Mouse (Mus musculus): ENCODE measurements around the gene Olfr206.
"Not testable (repeated sequence)": the region's sequence is repeated elsewhere in the genome, so short reads cannot be mapped to it uniquely, and the experiment has no call there.

Olfr206 gene

DNA sequence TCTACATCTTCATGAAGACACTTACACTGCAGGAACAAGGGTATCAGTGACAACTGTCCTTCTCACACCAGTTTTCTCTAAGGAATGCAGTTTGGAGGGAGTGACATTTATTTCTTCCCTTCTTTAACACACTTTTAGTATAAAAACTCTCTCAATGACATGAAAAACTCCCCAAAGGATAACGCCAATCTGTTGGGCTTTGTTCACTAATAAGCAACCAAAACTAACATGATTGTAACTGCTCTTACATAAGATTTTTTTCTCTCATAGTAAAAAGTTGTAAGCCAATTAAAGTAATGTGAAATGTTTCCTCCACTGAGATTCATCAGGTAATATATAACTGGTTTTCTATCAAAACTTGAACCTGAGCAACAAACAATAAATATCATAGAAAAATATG lies at the start of gene Olfr206:
Gene Olfr206 (minus strand): TSS at position 101 of the 400 bp plus-strand sequence.
- DNase-seq (ENCODE audit: low read depth in 1 of 2, low spot score in 2 of 2): no peak

DNA sequence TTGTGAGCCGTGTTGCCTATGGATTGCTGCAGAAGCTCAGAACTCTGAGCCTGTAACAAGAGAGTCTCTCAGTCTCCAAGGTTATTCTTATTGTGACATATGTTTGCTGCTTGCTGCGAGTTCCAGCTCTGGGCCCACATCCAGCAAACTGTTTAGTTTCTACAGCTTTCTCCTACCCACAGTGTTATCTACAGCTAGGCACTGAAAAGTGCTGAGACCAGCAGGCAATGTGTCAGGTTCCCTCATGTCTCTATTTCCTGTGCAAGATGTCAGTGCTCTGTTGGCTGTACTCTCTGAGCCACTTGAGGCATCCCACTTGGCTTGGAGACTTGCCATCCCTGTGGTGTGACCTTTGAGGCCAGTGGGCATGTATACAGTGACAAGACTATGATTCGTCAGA lies 44.3 kb upstream of the Olfr206 start:
- no peak for DNase-seq (ENCODE audit: low read depth in 1 of 2, low spot score in 2 of 2)

DNA sequence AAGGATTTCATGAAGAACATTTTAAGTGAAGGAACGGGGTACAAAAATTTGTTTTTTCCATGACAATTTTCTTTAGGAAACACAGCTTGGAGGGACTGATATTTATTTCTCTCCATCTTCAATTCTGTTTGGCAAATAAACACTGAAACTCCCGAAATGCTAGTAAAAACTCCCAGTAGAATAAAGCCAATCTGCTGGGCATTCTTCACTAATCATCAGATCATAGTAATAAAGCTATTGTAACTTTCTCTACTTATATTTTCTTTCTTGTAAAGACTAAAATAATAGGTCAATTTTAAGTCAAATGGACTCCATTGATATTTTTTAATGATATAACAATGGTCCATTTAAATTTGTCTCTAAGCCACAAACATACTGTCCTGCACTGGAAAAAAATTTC lies 14.8 kb upstream of the Olfr206 start, which contains the start of gene Olfr209:
Gene Olfr209 (minus strand): TSS at position 101 of the 400 bp plus-strand sequence.
- no peak for DNase-seq (ENCODE audit: low read depth in 1 of 2, low spot score in 2 of 2)

DNA sequence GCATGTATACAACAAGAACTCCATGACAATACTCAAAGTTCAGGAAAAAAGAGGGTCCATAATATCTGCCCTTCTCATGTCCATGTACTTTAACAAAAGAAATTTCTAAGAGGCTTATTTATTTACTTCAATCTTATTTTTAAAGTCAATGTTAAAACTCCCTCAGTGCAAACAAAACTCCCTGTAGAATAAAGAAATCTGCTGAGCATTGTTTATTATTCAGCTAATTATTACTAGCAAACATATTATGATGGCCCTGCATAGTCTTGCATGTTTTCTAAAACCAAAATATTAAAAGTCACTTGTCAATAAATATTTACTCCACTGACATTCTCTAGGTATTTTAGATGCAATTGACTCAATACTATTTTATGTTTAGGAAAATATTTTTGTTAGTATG lies 18.0 kb downstream of the Olfr206 start, which contains the start of gene Olfr205:
Gene Olfr205 (minus strand): TSS at position 101 of the 400 bp plus-strand sequence.
- no peak for DNase-seq (ENCODE audit: low read depth in 1 of 2, low spot score in 2 of 2)

GRCm38 (mm10) chr16:59323262-59323661 lies 25.8 kb downstream of the Olfr206 start:
- DNase-seq (ENCODE audit: low read depth in 1 of 2, low spot score in 2 of 2): not testable (repeated sequence)

DNA sequence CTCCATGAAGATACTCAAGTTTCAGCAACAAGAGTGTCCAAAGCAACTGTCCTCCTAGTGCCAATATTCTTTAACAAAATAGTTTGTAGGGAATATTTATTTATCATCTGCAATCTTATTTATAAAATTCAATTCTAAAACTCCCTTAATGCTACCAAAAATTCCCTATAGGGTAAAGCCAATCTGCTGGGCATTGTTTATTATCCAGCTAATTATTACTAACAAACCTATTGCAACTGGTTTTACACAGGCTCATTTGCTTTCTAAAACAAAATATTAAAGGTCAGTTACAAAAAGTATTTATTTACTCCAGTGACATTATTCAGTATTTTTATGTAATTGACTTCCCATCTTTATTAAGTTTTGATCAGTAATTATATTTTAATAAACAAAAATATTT lies 30.9 kb downstream of the Olfr206 start, which contains the start of gene Olfr204:
Gene Olfr204 (minus strand): TSS at position 101 of the 400 bp plus-strand sequence.
- no peak for DNase-seq (ENCODE audit: low read depth in 1 of 2, low spot score in 2 of 2)

DNA sequence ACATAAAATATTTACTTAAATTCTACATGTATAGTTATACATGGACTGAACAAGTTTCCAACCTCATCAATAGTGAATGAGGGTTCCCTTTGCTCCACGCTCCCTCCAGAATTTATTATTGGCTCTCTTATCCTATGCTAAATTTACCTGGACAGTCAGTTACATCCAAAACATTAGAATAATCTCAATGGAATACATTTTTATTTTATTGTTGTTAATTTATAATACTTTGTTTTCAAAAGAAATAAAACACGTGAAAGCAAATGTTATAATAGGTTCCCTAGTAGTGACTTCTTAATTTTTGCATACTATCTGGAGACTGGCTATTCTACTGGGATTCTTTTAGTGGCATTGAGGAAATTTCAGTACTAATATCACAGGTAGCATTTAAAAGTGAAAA lies 50.5 kb downstream of the Olfr206 start, which contains the start of gene Olfr203:
Gene Olfr203 (plus strand): TSS at position 301 of the 400 bp plus-strand sequence.
- no peak for DNase-seq (ENCODE audit: low read depth in 1 of 2, low spot score in 2 of 2)
